Mouse (Mus musculus) cerebellum, postnatal 14 days (tissue): ENCODE results near the gene Acly.
A peak's percentile ranks its signal among the peaks of the same experiment; 100 is the strongest.

Experiments
- DNase-seq, 2 experiments: peaks; one replicate each; pipeline ENCODE4 v3.0.0; 2021; ENCODE audit warnings: mixed read lengths in 2 of 2

The Acly gene

DNA sequence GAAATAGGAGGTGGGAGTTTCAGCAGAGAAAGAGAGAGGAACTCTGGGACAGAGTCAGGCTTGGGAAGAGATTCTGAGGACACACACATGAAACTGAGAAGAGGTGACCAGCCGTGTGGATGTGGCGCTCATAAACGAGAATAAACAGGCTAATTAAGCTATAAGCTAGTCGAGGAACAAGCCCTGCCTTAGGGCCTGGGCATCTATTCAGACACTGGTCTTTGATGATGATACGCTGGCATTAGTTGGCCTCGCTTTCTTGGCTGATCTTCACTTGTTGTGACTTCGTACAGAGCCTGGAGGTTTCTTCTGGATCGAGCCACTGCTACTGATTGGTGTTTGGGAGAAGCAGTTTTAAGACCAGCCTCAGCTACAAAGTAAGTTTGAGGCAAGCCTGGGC lies 21.8 kb downstream of the Acly start:
- no peak for DNase-seq

DNA sequence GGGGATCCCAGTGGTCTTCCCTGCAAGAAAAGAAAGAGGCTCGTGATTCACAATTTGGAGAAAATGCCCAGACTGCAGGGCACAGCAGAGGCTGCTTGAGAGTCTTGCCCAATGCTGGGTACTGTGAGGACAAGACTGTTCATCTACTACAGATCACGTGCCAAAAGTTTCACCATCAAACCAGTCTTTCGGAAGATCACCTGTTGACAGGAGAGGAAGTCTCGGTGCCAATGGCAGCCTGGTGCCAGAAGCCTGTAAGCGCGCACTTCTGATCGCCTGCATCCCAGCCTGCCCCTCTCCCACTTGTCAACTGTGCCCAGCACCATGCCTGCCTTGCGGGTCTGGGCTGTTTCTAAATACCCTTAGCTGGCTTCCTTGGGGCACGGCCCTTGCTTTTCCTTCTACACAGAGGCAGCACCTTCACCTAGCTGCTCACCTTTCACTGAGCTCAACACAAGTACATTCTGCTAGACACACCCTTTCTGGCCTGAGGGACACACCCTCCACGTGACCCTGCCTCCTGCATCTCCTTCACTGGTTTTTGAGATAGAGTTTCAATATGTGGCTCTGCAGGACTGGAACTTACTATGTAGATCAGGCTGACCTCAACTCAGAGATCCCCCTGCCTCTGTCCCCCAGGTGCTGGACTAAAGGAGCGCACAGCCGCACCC lies 22.7 kb downstream of the Acly start:
- no peak for DNase-seq

DNA sequence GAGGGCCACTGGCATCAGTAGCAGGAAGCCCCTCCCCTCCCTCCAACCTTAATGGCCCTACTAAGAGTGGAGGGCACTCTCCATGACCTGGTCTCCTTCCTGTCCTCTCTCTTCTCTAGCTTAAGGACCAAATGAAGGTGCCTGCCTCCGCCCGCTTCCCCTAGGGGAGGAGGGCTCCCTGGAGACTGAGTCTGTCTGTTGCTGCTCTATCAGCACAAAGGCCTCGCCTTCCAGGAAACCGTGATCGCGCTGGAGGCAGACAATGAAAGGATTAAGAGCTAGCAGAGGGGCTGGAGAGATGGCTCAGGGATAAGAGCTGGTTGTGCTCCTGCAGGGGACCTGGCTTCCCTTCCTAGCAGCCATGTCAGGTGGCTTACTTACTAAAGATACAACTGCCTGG lies 26.5 kb downstream of the Acly start:
- no peak for DNase-seq

DNA sequence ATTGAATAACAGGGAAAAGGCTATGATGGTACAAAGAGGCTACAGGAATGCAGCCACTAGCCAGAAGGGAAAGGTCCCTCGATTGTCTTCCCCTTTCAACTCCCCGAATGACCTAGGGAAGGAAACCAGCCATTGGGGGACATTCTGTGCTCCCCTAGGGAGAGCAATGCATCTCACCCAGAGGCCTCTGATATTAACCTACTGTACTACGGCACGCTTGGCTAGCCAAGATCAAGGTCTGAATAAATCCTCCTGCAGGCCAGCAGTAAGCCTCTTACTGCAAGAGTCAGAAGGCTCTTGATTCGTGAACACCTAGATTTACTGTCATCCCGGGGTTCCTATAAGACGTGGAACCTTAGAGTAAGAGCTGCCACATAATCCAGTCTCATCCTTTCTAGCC lies 27.1 kb downstream of the Acly start:
- DNase-seq: no peak

GRCm38 (mm10) chr11:100500241-100500640 lies 27.6 kb downstream of the Acly start:
- no peak for DNase-seq

GRCm38 (mm10) chr11:100493771-100494170 lies 34.0 kb downstream of the Acly start:
- no peak for DNase-seq

GRCm38 (mm10) chr11:100490951-100491350 lies 36.8 kb downstream of the Acly start:
- no peak for DNase-seq

DNA sequence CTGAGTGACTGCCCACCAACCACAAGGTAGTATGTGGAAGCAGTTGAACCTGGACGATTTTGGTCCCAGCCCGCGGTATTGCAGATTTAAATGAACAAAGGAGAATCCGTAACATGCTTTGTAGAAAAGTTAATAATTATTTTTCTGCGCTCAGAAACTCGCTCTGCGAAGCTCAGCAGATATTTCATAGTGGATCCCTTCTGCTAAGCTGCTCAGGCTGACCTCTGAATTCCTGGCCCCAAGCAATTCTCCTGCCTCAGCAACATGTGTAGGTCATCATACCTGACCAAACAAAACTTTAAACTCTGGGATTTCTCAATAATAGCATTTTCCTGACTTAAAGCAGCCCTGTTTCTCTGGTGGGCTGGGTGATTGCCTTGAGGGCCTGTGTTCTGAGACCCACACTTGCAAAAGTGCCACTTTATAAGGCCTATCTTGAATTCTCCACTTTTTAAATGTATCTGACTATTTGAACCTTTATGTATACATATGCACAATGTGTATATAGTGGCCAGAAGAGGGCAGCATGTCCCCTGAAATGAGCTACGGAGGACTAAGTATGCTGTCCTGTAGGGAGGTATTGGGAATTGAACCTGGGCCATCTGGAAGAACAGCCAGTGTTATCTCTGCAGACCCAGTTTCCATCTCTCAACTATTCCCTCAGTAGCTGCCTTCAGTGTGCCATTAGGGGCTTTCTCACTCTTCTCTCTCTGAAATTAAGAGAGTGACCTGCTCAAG lies 41.8 kb downstream of the Acly start:
- peak; percentile 74 to 75 for DNase-seq

DNA sequence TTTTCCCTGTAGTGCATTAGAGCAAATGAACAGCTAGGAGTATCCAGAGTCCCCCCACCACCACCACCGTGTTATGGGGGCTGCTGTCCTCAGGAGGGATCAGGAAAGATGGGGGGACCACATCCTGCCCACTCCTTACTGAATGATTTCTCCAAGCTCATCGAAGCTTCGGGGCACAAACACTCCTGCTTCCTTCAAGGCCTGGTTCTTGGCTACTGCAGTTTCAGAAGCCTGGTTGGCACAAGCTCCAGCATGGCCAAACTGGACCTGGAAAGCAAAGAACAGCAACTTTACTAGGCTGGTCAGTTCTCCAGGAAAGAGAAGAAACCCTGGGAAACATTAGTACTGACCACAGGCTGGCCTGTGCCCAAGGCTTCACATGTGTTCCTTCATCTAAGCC lies 43.3 kb downstream of the Acly start:
- no peak for DNase-seq

DNA sequence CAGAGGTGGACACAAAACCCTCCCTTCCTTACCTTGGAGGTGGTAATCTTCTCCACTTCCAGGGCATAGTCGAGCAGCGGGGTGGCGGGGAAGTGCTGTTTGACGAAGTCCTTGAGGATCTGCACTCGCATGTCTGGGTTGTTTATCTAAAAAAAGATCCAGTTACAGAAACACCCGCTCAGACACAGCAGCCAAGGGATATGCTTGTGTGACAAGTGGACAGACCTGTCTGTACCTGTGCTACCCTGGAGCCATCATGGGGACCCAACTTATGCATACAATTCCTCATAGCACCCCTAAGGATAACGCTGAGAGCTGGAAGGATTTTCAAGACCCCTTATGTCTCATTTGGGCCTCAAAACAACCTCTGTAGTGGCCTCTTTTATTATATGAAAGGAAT lies 48.6 kb downstream of the Acly start:
- no peak for DNase-seq

GRCm38 (mm10) chr11:100476281-100476680 lies 51.5 kb downstream of the Acly start:
- DNase-seq: no peak

- no peak for DNase-seq
These were observed 54.9 kb downstream of the Acly start for GRCm38 (mm10) chr11:100472935-100473295.

DNA sequence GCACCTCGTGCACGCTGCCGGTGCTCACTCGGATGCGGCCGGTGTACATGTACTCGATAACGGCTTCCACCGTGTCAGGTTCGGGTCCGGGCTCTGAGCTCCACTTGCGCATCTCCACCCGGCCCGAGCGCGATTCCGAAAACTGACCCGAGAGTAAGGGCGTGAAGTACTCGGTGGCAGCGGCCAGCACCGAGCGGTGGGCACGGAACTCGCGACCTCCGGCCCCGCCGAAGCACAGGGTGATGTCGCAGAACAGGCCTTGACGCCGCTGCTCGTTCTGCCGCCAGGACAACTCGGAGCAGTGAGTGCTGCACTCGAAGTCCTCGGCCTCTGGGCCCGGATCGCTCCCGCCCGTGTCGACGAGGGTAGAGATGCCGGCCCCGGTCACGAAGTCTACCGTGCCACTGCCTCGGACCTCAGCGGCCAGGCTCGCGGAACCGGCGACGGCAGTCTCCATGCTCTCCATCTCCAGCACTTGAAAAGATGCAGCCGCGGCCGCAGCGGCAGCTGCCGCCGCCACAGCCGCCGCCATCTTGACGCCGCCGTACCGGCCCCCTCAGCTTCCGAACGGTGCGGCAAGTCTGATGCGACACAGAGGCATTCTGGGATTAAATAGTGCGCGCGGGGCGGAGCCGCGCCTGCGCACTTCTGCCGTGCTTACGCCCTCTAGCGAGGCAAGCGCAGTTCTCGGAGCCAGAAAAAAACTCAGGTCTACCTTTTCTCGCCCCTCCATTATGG lies 55.4 kb downstream of the Acly start, which contains the start of gene Klhl11:
Gene Klhl11 (minus strand): TSS at position 545 of the 738 bp plus-strand sequence.
- DNase-seq: peak; percentile 92 to 95

- DNase-seq: peak in 1 of 2 experiments; percentile 24
These were observed 56.2 kb downstream of the Acly start for GRCm38 (mm10) chr11:100471352-100472196.

DNA sequence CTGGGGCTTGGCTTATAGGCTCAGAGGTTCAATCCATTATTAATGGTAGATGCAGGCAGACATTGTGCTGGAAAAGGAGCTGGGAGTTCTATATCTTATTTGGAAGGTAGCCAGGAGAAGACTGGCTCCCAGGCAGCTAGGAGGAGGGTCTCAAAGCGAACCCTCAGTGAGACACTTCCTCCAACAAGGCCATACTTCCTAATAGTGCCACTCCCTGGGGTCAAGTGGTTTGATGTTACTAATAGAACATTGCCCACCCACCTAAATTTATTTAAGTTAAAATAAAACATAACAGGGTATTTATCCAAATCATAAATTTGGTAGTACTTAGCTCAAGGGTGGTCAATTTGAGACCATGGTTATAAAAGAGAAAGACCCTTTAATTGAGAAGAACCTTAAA lies 62.0 kb downstream of the Acly start:
- no peak for DNase-seq

DNA sequence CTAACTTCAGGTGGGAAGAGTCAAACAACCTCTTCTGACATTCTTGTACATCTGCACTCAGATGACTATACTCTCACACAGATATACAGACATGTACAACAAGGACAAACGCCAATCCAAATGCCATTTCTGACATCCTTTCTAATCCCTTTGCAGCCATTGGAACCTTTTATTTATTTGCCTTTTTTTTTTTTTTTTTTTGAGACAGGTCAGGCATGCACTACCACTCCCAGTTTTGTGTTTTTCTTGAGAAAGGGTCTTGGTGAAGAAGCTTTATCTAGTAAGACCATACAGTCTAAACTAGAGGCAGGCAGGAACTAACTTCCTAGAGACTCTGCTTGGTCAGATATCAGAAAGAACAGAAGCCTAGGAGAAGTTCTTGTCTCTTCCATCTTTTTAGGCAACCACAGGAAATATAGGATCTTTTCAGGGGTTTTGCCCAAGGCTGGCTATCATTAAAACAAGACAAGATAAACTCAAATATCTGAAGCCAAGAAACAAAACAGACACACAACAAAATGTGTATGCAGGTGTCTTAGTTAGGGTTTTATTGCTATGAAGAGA lies 62.5 kb downstream of the Acly start:
- DNase-seq: no peak

GRCm38 (mm10) chr11:100462699-100463098 lies 65.1 kb downstream of the Acly start:
- peak; percentile 19 to 29 for DNase-seq

DNA sequence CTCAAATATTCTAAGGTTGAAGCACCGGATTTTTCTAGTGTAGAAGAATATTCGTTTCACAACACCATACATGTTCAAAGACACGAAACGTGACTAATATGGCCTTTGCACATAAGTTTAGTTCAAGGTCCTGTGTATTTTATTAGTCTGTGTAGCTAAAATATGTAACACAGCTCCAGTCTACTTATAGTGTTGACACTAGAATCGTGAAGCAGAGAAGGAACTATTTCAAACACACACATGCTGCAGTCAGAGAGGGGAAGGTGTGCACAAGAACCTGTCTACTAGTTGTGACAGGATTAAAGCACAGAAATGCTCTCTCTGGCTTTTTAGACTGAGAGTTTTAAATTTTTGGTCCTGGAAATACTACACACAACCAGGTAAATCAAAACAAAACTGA lies 70.1 kb downstream of the Acly start:
- DNase-seq: no peak

- no peak for DNase-seq
These were observed 70.6 kb downstream of the Acly start for GRCm38 (mm10) chr11:100457247-100457646.

DNA sequence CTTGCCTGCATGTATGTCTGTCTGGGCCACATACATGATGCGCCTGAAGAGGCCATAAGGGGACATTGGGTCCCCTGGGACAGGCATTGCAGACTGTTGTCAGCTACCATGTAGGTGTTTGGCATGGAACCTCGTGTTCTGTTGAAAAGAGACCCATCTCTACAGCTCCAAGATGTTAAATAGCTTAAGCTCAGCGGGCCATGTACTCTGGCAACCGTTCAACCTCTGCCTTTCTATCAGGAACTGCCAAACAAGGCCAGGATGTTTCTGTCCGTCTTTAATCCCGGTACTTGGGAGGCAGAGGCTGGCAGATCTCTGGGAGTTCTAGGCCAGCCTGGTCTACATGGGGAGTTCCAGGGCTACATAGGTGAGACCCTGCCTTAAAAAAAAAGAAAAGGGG lies 85.2 kb downstream of the Acly start:
- peak; percentile 38 to 50 for DNase-seq

DNA sequence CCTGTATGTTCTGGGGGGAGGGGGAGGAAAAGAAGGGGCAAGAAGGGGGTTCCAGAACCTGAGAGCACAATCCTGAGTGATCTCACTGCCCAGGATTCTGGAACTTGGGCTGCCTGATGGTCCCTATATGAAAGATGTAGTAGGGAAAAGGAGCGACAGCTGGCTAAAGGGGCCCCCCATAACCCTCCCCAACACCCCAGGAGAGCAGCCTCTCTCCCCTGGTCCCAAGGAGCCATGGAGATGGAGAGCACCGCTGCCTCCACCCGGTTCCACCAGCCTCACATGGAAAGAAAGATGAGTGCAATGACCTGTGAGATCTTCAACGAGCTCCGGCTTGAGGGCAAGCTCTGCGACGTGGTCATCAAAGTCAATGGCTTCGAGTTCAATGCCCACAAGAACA lies 86.0 kb downstream of the Acly start, which contains the start of the genes Nt5c3b and Klhl10:
Gene Nt5c3b (minus strand): TSS at position 12 of the 400 bp plus-strand sequence.
Gene Klhl10 (plus strand): TSS at position 121 of the 400 bp plus-strand sequence.
- no peak for DNase-seq
